Mouse (Mus musculus) liver, embryonic 14.5 days (tissue): ENCODE measurements at regions not wholly inside any gene's neighbourhood (a gene's known extent, or its start where the extent isn't known, plus 50 kb on each side); places are given as distances from the start of the nearest gene placed in this dataset.

ENCODE experiments used
- ATAC-seq: fragments of 200-750 bp; cut with Nextera tagmentation; 2 replicates; pipeline ENCODE4 v1.8.0; 2017; ENCODE audit warnings: moderate number of reproducible peaks, mild to moderate bottlenecking, moderate library complexity; ENCODE audit not compliant: insufficient read depth
- DNase-seq, 3 experiments: peaks; one replicate each; pipeline ENCODE4 v3.0.0-alpha.2; 2012 to 2013; ENCODE audit warnings: low read depth in 3 of 3, low spot score in 3 of 3
- H3K27ac ChIP-seq: fragments of 300-500 bp; sonication (generic); 2 replicates; pipeline ENCODE4 v1.5.1; 2014; ENCODE audit warnings: moderate library complexity, mild to moderate bottlenecking, control low read depth, inconsistent platforms
- H3K27me3 ChIP-seq: fragments of 300-500 bp; sonication (generic); 2 replicates; pipeline ENCODE4 v1.6.1; 2014; ENCODE audit warnings: mild to moderate bottlenecking, low read length, moderate library complexity; ENCODE audit not compliant: control insufficient read depth, insufficient read depth
- H3K36me3 ChIP-seq: fragments of 300-500 bp; sonication (generic); replicated peaks from 2 replicates; pipeline ENCODE4 v1.6.1; 2014; ENCODE audit warnings: low read depth; ENCODE audit not compliant: control insufficient read depth, insufficient read depth
- H3K4me1 ChIP-seq, 2 experiments: fragments of 200-500 bp in 1 of 2; fragments of 300-500 bp in 1 of 2; sonication (generic) in 1 of 2; replicated peaks; 2 replicates each; pipeline ENCODE4 v1.6.1; 2012 to 2014; ENCODE audit warnings: antibody characterized with exemption in 1 of 2, inconsistent platforms in 1 of 2, low read length in 1 of 2; ENCODE audit not compliant: control insufficient read depth in 2 of 2, insufficient read depth in 2 of 2
- H3K4me2 ChIP-seq: fragments of 300-500 bp; sonication (generic); 2 replicates; pipeline ENCODE4 v1.6.1; 2014; ENCODE audit warnings: low read depth, mild to moderate bottlenecking, control low read depth, moderate library complexity
- H3K4me3 ChIP-seq, 2 experiments: fragments of 200-500 bp in 1 of 2; fragments of 300-500 bp in 1 of 2; sonication (generic) in 1 of 2; 2 replicates each; pipeline ENCODE4 v1.5.1; 2012 to 2014; ENCODE audit warnings: low read depth in 2 of 2, low read length in 2 of 2, mild to moderate bottlenecking in 2 of 2, control low read depth in 1 of 2, inconsistent platforms in 1 of 2, moderate library complexity in 1 of 2; ENCODE audit not compliant: insufficient read depth in 1 of 2
- H3K9ac ChIP-seq: fragments of 300-500 bp; sonication (generic); replicated peaks from 2 replicates; pipeline ENCODE4 v1.6.1; 2014; ENCODE audit warnings: mild to moderate bottlenecking, control low read depth, moderate library complexity
- H3K9me3 ChIP-seq: fragments of 300-500 bp; sonication (generic); 2 replicates; pipeline ENCODE4 v1.6.1; 2016; ENCODE audit warnings: low read length, mixed read lengths; ENCODE audit not compliant: control insufficient read depth
- CTCF ChIP-seq: IDR thresholded peaks from 2 replicates; pipeline ENCODE4 v1.5.1; 2016; ENCODE audit warnings: antibody characterized with exemption, low read depth, control low read depth
- EP300 ChIP-seq: IDR thresholded peaks from 2 replicates; pipeline ENCODE4 v1.6.1; 2016; ENCODE audit warnings: antibody characterized with exemption, low read depth
- WGBS: fragments of 180-500 bp; shearing (Covaris S2); extraction: QIAGEN DNeasy Blood & Tissue Kit; methylation state at CpG from one replicate; pipeline ENCODE4 v1.1.7; 2014; ENCODE audit not compliant: insufficient replicate concordance; 5-methylcytosine and 5-hydroxymethylcytosine counted together

DNA sequence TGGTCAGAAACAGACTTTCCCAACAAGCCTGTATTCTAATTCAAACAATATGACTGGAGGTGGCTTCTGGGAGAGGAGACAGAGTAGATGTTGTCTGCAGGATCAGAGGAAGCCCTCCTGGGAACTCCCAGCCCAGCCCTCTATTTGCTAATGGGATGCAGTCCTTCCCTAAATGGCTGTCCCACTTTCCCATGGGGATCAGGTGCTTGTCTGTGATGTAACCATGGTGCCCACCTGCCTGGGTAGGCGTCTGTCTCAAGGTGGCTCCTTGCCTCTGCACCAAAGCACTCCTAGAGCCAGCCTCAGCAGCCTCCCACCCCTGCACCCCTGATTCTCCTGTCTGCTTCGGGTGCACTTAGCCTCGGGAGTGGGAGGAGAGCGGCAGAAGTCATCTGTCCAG lies 384.6 kb downstream of the Gm45692 start:
- Histone ChIP-seq H3K9ac (no peak overlapping the region), H3K27me3 (no peaks in the 10 kb centered on the region), H3K36me3 (no peaks in the 10 kb centered on the region), H3K9me3 (no peaks in the 10 kb centered on the region), H3K27ac (no peak overlapping the region), H3K4me3 (no peak overlapping the region), H3K4me1 (no peaks in the 10 kb centered on the region), H3K4me2 (no peak overlapping the region)
- 37% methylated on average over 4 of the region's 4 CpGs for WGBS
- ATAC-seq (no peak), DNase-seq (no peak)
- TF ChIP-seq EP300 (no peak), CTCF (no peak)

DNA sequence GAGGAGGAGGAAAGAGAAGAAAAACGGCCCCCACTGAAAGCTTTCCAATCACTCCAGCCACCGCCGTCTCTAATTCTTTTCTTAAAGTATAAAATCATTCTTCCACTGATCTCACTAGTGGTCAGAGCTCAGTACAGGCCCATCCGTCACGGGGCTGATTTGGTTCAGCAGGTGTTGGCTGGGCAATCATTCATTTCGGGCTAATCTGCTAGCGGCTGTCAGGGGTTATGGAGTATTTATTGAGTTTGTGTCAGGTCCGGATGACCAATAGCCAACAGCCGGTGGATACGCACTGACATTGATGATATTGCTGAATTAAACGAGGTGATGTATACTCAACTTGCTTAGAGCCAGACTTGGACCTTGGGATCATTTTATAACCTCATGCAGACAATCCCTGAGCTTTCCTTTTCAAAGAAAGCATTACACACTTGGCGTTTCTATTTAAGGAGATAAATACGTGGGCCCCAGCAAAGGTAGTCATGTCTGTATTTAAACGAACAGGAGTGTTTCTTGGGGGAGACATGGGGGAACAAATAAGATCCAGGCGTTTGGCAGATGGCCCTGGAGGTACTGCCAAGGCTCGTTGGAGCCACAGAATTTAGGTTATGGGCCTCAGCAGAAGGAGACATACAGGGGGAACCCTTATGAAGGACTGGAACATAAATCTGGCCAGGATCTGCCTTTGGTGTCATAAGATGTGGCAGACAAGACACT lies 385.1 kb downstream of the Gm45692 start:
- no peaks in the 10 kb centered on the region for H3K36me3 ChIP-seq
- H3K27ac ChIP-seq, result no peak overlapping the region
- ATAC-seq, result no peak
- no peak for TF ChIP-seq CTCF
- TF ChIP-seq EP300, result no peak
- no peak overlapping the region for H3K4me3 ChIP-seq
- no peak for DNase-seq
- H3K4me2 ChIP-seq, result no peak overlapping the region
- no peak overlapping the region for H3K9ac ChIP-seq
- no peaks in the 10 kb centered on the region for H3K9me3 ChIP-seq
- no peaks in the 10 kb centered on the region for H3K27me3 ChIP-seq
- 65% methylated on average over 16 of the region's 16 CpGs for WGBS
- H3K4me1 ChIP-seq, result no peaks in the 10 kb centered on the region

DNA sequence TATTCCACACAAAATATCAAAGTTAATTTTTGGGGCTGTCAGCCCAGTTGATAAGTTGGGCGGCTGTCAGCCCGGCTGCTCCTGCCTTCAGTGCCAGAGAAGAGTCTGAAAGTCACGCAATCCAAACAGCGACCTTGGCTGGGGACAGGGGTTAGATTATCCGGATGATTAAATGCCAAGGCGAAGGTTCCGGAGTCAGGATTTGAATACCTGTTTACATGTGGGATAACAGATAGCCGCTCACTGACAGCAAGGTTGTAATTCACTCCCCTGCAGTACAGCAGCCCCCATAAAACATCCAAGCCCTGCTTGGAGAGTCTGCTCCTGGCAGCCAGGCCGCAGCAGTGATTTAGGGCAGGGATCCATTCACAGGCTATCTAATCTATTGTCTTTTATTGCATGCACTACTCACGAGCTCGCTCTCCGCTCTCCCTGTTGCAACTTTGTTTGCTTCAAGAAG lies 388.3 kb downstream of the Gm45692 start:
- Histone ChIP-seq H3K9ac (no peak overlapping the region), H3K27me3 (no peaks in the 10 kb centered on the region), H3K4me1 (no peaks in the 10 kb centered on the region), H3K27ac (no peak overlapping the region), H3K36me3 (no peaks in the 10 kb centered on the region), H3K9me3 (no peaks in the 10 kb centered on the region), H3K4me2 (no peak overlapping the region), H3K4me3 (no peak overlapping the region)
- TF ChIP-seq CTCF (no peak), EP300 (no peak)
- no peak for ATAC-seq
- 29% methylated on average over 12 of the region's 12 CpGs for WGBS
- DNase-seq, result no peak

DNA sequence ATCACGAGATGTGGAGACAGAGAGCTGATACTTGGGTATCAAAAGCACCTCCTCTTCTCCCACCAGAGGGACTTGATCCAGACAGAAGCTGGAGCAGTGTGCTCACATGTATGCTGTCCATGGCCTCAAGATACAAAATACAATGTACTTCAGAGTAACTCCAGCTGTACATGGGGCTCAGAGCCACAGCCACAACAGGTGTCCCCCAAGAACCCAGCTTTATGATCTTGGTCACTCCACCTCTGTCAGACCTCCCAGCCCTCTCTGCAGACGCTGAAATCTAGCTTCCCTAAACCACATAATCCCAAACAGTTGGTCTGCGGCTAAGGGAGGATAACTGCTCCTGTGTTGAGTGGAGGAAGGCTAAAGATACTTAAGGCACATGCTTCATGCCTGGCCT lies 389.9 kb downstream of the Gm45692 start:
- H3K27me3 ChIP-seq, result no peaks in the 10 kb centered on the region
- no peak overlapping the region for H3K4me3 ChIP-seq
- no peak for TF ChIP-seq EP300
- no peak for TF ChIP-seq CTCF
- no peaks in the 10 kb centered on the region for H3K36me3 ChIP-seq
- no peak overlapping the region for H3K9ac ChIP-seq
- no peak overlapping the region for H3K27ac ChIP-seq
- no peaks in the 10 kb centered on the region for H3K4me1 ChIP-seq
- 48% methylated on average over 3 of the region's 3 CpGs for WGBS
- ATAC-seq (no peak), DNase-seq (no peak)
- H3K4me2 ChIP-seq, result no peak overlapping the region
- H3K9me3 ChIP-seq, result no peaks in the 10 kb centered on the region

DNA sequence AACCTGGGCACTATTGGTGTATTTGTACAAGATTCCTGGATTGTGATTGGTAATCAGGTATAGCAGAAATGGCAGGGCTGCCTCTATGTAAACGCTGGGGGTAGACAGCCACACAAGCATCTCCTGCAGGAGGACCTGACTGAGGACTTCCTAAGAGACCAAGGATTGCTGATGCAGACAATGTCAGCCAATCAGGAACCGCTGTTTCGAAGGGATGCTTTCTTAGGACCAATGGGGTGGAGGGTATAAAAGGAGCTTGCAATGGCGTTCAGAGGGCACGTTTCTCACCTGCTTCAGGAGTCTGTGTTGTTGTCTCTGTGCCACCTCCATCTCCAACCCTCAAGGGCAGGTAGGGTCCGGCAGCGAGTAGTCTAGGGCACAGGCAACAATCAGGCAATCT lies 393.7 kb downstream of the Gm45692 start:
- H3K4me3 ChIP-seq, result no peak overlapping the region
- no peak for TF ChIP-seq CTCF
- TF ChIP-seq EP300, result no peak
- no peak overlapping the region for H3K9ac ChIP-seq
- DNase-seq, result no peak
- no peak overlapping the region for H3K4me2 ChIP-seq
- 68% methylated on average over 7 of the region's 7 CpGs for whole genome bisulfite sequencing
- H3K27ac ChIP-seq, result no peak overlapping the region
- no peaks in the 10 kb centered on the region for H3K36me3 ChIP-seq
- no peaks in the 10 kb centered on the region for H3K27me3 ChIP-seq
- H3K9me3 ChIP-seq, result no peaks in the 10 kb centered on the region
- no peaks in the 10 kb centered on the region for H3K4me1 ChIP-seq
- ATAC-seq, result no peak
